In genomic region chr14:16517958-16518357, GRCm38 (mm10) we compare ENCODE assay signal across 21 mouse cellular contexts.
A peak's percentile ranks its signal among the peaks of the same experiment; 100 is the strongest.
DNase-seq lines count a peak whose midpoint lies in the region; ATAC-seq and TF ChIP-seq lines count a peak whose summit lies in the region.
"Had no signal": no experiment of that assay in that cellular context is flagged by ENCODE, and none has a peak within 500 bp of the region (broad histone marks: within the 10 kb centered on the region; RNA-seq: fewer than 3 reads in every experiment).

No protein-coding gene starts in this region.

- H3K27me3 ChIP-seq in hindbrain, embryonic 13.5 days: no peaks in the 10 kb centered on the region
- H3K27me3 ChIP-seq in hindbrain, embryonic 10.5 days (ENCODE audit: insufficient read depth, poor library complexity, severe bottlenecking): no peaks in the 10 kb centered on the region
- no peaks in the 10 kb centered on the region for H3K27me3 ChIP-seq in forebrain, embryonic 15.5 days
- no peaks in the 10 kb centered on the region for H3K27me3 ChIP-seq in midbrain, embryonic 13.5 days
- H3K27me3 ChIP-seq: embryonic facial prominence, embryonic 12.5 days; heart, embryonic 13.5 days; stomach, embryonic 15.5 days had no signal

- H3K4me2 ChIP-seq in hindbrain, embryonic 13.5 days: no peak overlapping the region
- H3K4me2 ChIP-seq in forebrain, embryonic 15.5 days (replicated peaks): no peak overlapping the region
- no peak overlapping the region for H3K4me2 ChIP-seq in midbrain, embryonic 13.5 days (replicated peaks)
- H3K4me2 ChIP-seq: embryonic facial prominence, embryonic 12.5 days; heart, embryonic 13.5 days; stomach, embryonic 15.5 days had no signal

- peaks cover 33% of the 10 kb centered on the region for H3K4me1 ChIP-seq in hindbrain, embryonic 13.5 days (replicated peaks)
- H3K4me1 ChIP-seq in hindbrain, embryonic 10.5 days (replicated peaks): no peaks in the 10 kb centered on the region; the same call in 1 of the 2 replicates
- peaks cover 22% of the 10 kb centered on the region for H3K4me1 ChIP-seq in forebrain, embryonic 15.5 days
- H3K4me1 ChIP-seq in midbrain, embryonic 13.5 days (replicated peaks): peaks cover 19% of the 10 kb centered on the region
- H3K4me1 ChIP-seq: stomach, embryonic 15.5 days had no signal

- DNase-seq in hindbrain, embryonic 10.5 days (ENCODE audit: low spot score): no peak
- peak; percentile 79 for DNase-seq in brain, embryonic 14.5 days (ENCODE audit: low read depth)
- no peak for DNase-seq in cerebellum, postnatal 10 days
- no peak for DNase-seq in kidney, adult 8-10 months
- no peak for DNase-seq in thymus, adult 18-20 months
- DNase-seq: adrenal gland, postnatal 25 days; cerebellum, postnatal 36 days; kidney, postnatal 10 days; liver; liver, postnatal 0 days; lung, postnatal 14 days; thymus, postnatal 14 days had no signal

- H3K9ac ChIP-seq in hindbrain, embryonic 13.5 days: no peak overlapping the region
- no peak overlapping the region for H3K9ac ChIP-seq in forebrain, embryonic 15.5 days (replicated peaks)
- H3K9ac ChIP-seq in midbrain, embryonic 13.5 days (replicated peaks): no peak overlapping the region
- H3K9ac ChIP-seq: embryonic facial prominence, embryonic 12.5 days; heart, embryonic 13.5 days; liver, postnatal 0 days; stomach, embryonic 15.5 days had no signal

- no peaks in the 10 kb centered on the region for H3K36me3 ChIP-seq in hindbrain, embryonic 13.5 days
- no peaks in the 10 kb centered on the region for H3K36me3 ChIP-seq in hindbrain, embryonic 10.5 days
- H3K36me3 ChIP-seq in forebrain, embryonic 15.5 days: no peaks in the 10 kb centered on the region
- no peaks in the 10 kb centered on the region for H3K36me3 ChIP-seq in midbrain, embryonic 13.5 days
- H3K36me3 ChIP-seq: embryonic facial prominence, embryonic 12.5 days had no signal

- no peak overlapping the region for H3K27ac ChIP-seq in hindbrain, embryonic 13.5 days
- H3K27ac ChIP-seq in hindbrain, embryonic 10.5 days: no peak overlapping the region
- peak overlapping the region; percentile 13 for H3K27ac ChIP-seq in forebrain, embryonic 15.5 days (replicated peaks)
- no peak overlapping the region for H3K27ac ChIP-seq in midbrain, embryonic 13.5 days
- H3K27ac ChIP-seq: heart, embryonic 13.5 days; stomach, embryonic 15.5 days had no signal

- no peaks in the 10 kb centered on the region for H3K9me3 ChIP-seq in hindbrain, embryonic 13.5 days
- no peaks in the 10 kb centered on the region for H3K9me3 ChIP-seq in hindbrain, embryonic 10.5 days
- no peaks in the 10 kb centered on the region for H3K9me3 ChIP-seq in forebrain, embryonic 15.5 days
- no peaks in the 10 kb centered on the region for H3K9me3 ChIP-seq in midbrain, embryonic 13.5 days
- H3K9me3 ChIP-seq: embryonic facial prominence, embryonic 12.5 days; heart, embryonic 13.5 days; megakaryocyte, embryonic 14.5 days; stomach, embryonic 15.5 days had no signal

- TF ChIP-seq CTCF in brain, embryonic 14.5 days (IDR thresholded peaks at IDR 0.05; ENCODE audit: borderline replicate concordance, extremely low read depth, insufficient read depth, insufficient read length): no peak

- peak; percentile 39; the same call in 1 of the 2 replicates for ATAC-seq in hindbrain, embryonic 13.5 days (ENCODE audit: low FRiP score)
- peak; percentile 91 for ATAC-seq in forebrain, embryonic 15.5 days (replicated peaks)
- peak; percentile 68; the same call in 1 of the 2 replicates for ATAC-seq in midbrain, embryonic 13.5 days
- ATAC-seq: activated CD4-positive, CD25-positive, alpha-beta regulatory T cell, adult 4 months; intestine, postnatal 0 days; liver, postnatal 0 days had no signal

- H3K4me3 ChIP-seq in hindbrain, embryonic 13.5 days: no peak overlapping the region
- no peak overlapping the region for H3K4me3 ChIP-seq in hindbrain, embryonic 10.5 days
- H3K4me3 ChIP-seq in forebrain, embryonic 15.5 days: no peak overlapping the region
- H3K4me3 ChIP-seq in midbrain, embryonic 13.5 days (replicated peaks): no peak overlapping the region
- H3K4me3 ChIP-seq: embryonic facial prominence, embryonic 12.5 days; heart, embryonic 13.5 days; stomach, embryonic 15.5 days had no signal

- TF ChIP-seq POLR2A in brain, embryonic 14.5 days (IDR thresholded peaks at IDR 0.05; ENCODE audit: borderline replicate concordance, extremely low read depth, insufficient read depth, insufficient read length, poor library complexity, severe bottlenecking): no peak

Comparison
In these comparisons a context has a peak if more than half of its experiments do, and no peak if none do; other contexts are left out.
1. ATAC-seq: peak in every context shown above with its lines; median percentile 91 in forebrain, embryonic 15.5 days; 68 in midbrain, embryonic 13.5 days; 39 in hindbrain, embryonic 13.5 days.